Comparison of ENCODE assay signal across 27 mouse cellular contexts in genomic region chr7:84384086-84384485, GRCm38 (mm10). TPM values are rescaled to one million over a fixed set of nuclear protein-coding genes. Genes with fewer than 3 reads are reported as not detected.
"Had no signal": no experiment of that assay in that cellular context is flagged by ENCODE, and none has a peak within 500 bp of the region (broad histone marks: within the 10 kb centered on the region; RNA-seq: fewer than 3 reads in every experiment).

No protein-coding gene starts in this region.

- ATAC-seq: intestine, embryonic 16.5 days; liver, embryonic 12.5 days had no signal

- H3K9me3 ChIP-seq: heart, embryonic 12.5 days; hindbrain, embryonic 10.5 days; hindbrain, embryonic 13.5 days; hindbrain, embryonic 15.5 days; kidney, embryonic 15.5 days; limb, embryonic 13.5 days; limb, embryonic 15.5 days; liver, embryonic 12.5 days had no signal

- DNase-seq: gastrocnemius, adult 2 months; gastrocnemius, postnatal 10 days; gastrocnemius, postnatal 25 days; heart, adult 2 months; heart, postnatal 10 days; heart, postnatal 4 days; kidney, adult 11 months; kidney, adult 2 months; kidney, adult 9 months; kidney, postnatal 14 days; kidney, postnatal 36 days; layer of hippocampus, adult 9-11 months; layer of hippocampus, postnatal 36 days; left cerebral cortex, postnatal 4 days had no signal

- H3K9ac ChIP-seq: heart, embryonic 12.5 days; hindbrain, embryonic 13.5 days; hindbrain, embryonic 15.5 days; kidney, embryonic 15.5 days; limb, embryonic 13.5 days; limb, embryonic 15.5 days; liver, embryonic 12.5 days; liver, embryonic 14.5 days had no signal

- H3K4me3 ChIP-seq: gastrocnemius, adult 2 months; heart, adult 2 months; heart, embryonic 12.5 days; hindbrain, embryonic 10.5 days; hindbrain, embryonic 13.5 days; hindbrain, embryonic 15.5 days; kidney, embryonic 15.5 days; limb, embryonic 13.5 days; limb, embryonic 15.5 days; liver, embryonic 12.5 days had no signal

- H3K27me3 ChIP-seq: heart, embryonic 12.5 days; hindbrain, embryonic 13.5 days; hindbrain, embryonic 15.5 days; kidney, embryonic 15.5 days; limb, embryonic 13.5 days; limb, embryonic 15.5 days; liver, embryonic 12.5 days had no signal

- H3K27ac ChIP-seq: gastrocnemius, adult 2 months; heart, adult 2 months; hindbrain, embryonic 10.5 days; hindbrain, embryonic 13.5 days; hindbrain, embryonic 15.5 days; kidney, embryonic 15.5 days; kidney, postnatal 0 days; limb, embryonic 13.5 days; limb, embryonic 15.5 days; liver, embryonic 12.5 days; liver, embryonic 14.5 days had no signal

- H3K4me2 ChIP-seq: heart, embryonic 12.5 days; hindbrain, embryonic 13.5 days; hindbrain, embryonic 15.5 days; kidney, embryonic 15.5 days; limb, embryonic 13.5 days; limb, embryonic 15.5 days; liver, embryonic 12.5 days had no signal

- H3K36me3 ChIP-seq: heart, embryonic 12.5 days; hindbrain, embryonic 13.5 days; hindbrain, embryonic 15.5 days; kidney, embryonic 15.5 days; limb, embryonic 13.5 days; limb, embryonic 15.5 days; liver, embryonic 12.5 days had no signal

- H3K4me1 ChIP-seq: heart, embryonic 12.5 days; hindbrain, embryonic 15.5 days; kidney, embryonic 15.5 days; limb, embryonic 13.5 days; limb, embryonic 15.5 days; liver, embryonic 12.5 days had no signal

RNA-seq across cellular contexts. Expression of gene Arnt2, which starts 25.9 kb away (rescaled TPM):
- total RNA-seq: granulocyte monocyte progenitor cell, adult 5-6 weeks; liver, adult 2 months had no signal
- polyA plus RNA-seq: liver, adult 2 months had no signal
